Mouse (Mus musculus) adrenal gland, adult 8-10 months (tissue): ENCODE data around the gene Lca5. TPM values are rescaled to one million over a fixed set of nuclear protein-coding genes. Genes with fewer than 3 reads are reported as not detected.
A peak's percentile ranks its signal among the peaks of the same experiment; 100 is the strongest.

Experiments
- DNase-seq: peaks from one replicate; pipeline ENCODE4 v3.0.0; 2022
- total RNA-seq, 4 experiments: library from RNA; stranded (reverse); gene quantifications; 2 replicates each; pipeline ENCODE4 v1.2.4; 2022

Lca5 gene
- 10 to 100 TPM in 1 of 4 experiments, 1 to 10 TPM in 3; 4.1 to 10.7 (median 6.0) TPM for total RNA-seq

DNA sequence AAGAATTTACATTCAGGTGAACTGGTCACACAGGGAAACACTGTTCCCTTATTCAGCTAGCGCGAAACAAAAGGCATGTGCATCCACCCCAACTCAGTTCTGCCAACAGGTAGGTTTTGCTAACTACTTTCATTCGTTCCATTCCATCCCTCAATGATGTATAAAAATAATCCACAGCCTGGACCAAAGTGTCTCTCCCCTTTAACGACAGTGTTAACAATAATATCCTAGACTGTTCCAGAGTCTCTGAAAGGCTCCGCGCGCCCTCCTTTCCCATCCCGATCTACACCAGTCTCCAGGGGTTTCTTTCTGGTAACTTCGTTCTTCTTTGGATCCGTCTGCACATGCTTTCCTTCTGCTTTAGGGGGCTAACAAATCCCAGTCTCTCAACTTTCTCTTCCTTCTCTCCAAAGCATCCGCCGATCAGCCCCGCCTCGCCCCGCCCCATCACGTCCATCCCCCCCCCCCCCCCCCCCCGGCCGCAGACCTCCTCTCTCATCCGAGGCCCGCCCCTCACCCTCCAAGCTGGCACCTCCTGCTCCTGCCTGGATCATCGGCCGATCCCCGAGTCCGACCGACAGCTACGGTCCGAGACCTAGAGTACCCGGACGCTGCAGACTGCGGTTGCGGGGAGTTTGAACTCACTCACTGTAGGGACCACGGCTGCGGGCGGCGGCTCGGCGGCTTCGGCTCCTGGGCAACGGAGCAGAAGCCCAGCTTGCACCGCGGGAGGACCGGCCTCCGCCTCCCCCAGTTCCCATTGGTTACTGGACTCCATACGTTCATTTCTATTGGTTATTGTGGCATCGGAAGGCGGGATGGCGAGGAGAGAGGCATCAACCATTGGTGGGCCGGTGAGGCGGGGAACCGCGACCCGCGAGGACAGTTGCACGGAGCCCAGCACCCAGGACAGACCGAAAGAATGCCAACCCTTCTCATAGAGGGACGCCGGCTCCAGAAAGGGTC lies at the start of gene Lca5:
Gene Lca5, minus strand, starts transcription at position 736 of the 966 bp plus-strand sequence.
- DNase-seq = peak; percentile 94

DNA sequence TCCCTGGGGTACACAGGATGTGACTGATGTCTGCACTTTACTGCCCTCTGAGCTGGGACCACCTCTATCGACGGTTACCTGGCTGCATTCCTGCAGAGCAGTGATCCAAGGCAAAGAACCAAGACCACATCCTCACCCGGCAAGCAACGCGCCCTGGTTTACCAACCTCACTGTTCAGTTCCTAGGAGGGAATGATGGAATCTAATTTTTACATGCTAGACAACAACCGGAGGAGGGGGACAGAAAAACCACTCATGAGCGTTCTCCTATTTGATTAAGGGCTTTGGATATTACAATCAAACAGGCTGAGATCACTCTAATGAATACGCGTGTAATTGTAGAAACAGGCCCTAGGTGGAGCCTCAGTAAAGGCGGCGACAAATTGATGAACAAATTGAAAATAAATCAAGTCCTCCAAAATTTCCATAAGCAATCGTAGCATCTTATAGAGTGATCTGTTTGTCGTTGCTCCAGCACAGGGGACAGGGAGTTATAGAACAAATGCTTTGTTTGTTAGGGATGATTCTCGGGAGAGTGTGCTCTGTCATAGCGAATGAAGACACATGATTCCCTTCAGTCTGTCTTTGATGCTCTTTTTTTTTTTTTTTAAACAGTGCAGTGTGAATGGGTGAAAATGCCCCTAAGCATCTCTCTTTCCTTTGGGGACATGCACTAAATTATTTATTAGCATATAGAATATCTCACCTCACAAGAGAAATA lies 47.7 kb upstream of the Lca5 start:
- DNase-seq = no peak

DNA sequence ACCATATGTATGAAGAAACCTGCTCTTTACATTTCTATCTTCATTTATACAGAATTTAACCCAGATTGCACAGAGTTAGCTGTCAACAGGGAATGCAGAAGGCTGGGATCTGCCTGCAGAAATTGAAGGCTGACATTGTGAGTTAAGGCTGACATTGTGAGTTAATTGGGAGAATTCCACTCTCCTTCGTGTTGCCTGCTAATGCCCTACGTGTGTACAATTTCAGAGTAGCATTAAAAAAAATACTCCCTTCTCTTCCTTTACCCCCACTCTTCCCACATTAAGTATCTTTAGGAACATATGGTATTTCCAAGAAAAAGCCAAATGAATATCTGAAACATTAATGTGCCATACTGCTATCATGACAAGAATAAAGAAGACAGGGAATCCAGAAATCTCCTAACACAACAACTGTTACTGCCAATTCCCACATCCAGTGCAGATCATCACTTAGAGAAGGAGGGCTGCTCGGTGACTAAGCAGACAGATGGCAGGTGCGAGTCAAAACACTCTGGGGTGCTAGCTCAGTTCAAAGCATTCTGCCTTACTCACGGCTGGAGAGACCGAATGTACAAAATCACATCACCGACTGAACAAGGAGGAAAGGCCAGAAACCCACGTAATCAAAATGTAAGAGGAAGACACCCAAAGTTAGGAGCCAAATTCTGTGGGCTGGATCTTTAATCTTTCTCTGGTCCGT lies 47.0 kb upstream of the Lca5 start:
- no peak for DNase-seq

DNA sequence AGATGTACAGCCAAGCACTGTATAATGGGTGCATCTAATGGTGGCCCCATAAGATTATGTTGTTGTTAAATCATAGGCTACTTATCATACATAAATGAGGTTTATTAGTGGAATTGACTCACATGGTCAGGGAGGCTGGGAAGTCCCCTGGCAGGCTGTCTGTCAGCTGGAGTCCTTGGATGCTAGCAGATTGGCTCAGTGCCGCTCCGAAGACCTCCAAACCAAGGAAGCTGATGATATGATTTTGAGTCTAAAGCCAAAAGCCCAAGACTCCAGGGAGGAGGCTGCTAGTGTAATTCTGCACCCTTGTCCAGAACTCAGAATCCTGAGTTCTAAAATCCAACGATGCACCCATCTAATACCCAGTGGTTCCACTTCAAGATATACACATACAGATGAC lies 45.0 kb upstream of the Lca5 start:
- DNase-seq = peak; percentile 72

DNA sequence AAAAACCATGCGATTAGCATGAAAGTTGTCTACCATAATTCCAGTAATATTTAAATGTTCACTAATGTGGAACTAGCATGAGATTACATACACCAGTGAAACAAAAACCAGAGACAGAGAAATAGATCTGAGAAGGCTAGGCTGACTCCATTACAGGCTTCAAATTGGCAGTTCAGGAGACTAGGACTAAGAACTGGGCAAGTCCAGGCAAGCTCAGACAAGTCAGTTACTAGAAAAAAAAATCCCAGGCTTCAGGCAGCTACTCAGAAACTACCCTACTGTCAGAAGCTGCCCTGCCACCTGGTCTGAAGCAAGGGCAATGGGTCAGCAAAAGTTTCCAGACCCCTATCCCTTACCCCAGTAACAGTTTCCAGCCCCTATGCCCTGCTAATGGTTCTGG lies 44.4 kb upstream of the Lca5 start:
- DNase-seq = no peak

DNA sequence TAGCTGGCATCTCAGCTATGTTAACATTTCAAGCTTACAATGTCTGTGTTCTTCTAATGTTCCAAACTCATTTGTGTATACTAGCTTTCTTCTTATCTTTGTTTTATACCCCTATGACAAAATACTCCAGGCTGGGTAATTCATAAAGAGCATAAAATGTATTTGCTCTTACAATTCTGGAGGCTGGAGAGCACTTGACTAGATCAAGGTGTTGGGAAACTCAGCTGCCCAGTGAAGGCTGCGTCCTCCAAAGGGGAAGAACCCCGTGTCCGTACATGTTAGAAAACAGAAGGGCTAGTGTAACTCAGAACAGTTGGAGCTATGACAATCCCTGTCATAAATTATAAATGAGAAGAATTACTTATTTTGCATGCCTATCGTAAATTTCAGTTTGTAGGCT lies 42.5 kb upstream of the Lca5 start:
- no peak for DNase-seq

DNA sequence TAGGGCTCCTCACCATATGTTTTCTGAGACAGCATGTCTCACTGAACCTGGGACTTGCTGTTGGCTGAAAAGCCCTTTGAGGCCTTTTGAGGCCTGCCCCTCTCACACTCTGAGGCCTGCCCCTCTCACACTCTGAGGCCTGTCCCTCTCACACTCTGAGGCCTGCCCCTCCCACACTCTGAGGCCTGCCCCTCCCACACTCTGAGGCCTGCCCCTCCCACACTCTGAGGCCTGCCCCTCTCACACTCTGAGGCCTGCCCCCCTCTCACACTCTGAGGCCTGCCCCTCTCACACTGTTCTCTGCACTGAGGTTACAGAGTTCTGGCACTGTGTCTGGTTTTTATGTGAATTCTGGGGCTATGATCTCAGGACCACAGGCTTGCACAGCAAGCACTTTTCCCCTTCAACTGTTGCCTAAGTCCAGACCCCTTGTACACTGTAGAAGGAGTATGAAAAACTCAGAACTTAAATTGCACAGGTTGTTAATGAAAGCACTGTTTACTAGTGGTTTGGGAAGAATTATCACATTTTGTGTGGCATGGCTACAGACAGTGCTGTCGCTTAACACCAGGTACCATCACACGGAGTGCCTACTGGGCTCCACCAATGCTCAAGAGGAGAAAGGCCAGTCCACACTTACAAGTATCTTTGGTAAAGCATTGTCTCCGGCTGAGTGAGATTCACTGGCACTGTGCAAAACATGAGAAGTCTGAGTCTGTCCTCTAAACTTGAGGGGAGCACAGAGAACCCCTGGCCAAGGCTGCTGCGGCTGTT lies 41.4 kb upstream of the Lca5 start:
- no peak for DNase-seq

DNA sequence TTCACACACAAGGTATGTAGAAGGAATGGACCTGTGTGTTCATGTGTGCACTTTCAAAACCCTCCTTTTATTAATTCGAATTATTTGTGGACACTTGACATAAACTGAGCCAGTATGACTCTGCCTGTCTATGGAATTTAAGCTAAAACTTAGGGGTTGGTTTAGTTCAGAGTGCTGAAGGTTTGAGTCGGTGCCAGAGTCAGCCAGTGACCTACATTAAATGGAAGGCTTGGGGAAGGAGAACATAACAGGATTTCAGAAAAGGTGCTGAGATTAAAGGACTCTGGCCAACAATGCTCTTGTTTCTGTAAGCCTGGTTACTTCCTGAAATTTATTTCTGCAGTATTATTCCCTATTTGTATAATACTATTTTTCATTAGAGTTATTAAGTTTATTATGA lies 28.9 kb upstream of the Lca5 start:
- DNase-seq = no peak

DNA sequence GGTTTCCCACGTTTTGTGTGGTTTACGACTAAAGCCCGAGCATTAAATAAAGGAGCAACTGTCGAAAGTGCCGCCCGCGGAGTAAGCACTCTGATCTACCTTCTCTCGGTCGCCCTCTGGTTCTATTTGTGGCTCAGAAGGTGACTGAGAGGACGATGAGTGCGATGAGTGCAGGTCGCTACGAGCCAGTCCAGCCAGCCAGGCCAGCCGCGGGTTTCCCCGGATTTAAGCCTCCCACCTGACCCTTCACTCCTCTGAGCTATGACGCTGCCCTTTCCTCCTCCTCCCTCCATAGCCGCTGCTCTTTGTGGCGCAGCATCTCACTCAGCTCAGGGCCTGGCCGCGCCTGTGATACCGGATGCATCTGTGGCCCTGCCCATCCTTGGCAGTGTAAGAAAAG lies 6.8 kb upstream of the Lca5 start:
- peak; percentile 22 for DNase-seq

DNA sequence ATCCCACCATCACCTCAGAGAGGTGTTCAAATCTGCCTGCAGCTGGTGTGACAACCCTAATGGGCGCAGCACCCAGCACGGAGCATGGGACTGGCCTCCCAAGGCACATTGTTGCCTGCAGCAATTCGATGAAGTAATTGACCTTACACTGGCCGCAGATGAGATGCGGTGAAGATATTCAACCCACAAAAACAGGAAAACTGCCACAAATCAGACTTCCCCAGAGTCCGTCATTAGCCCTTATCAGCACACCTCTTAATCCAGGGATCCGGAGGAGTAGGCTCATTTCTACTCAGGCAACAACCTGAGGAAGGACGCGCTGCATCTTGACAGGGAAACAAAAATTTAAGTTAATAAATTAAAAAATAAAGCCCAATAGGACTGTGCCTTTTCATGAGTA lies 6.2 kb upstream of the Lca5 start:
- DNase-seq = no peak

DNA sequence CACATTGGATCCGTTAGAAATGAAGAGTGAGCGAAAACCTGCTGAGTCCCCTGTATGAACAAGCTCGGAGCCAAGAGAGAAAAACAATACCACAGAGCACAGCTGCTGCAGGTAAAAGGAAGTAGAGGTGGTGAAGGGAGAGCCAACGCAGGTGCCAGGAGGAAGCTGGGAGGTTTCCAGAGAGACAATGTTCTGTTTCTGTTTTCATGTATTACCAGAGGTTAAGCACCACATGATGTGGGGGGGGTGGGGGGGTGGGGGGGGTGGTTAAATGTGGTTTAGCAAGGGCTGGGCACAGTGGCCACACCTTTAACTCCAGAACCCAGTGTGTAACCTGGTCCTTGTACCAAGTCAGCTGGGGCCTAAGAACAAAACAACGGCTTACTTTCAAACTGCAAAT lies 3.3 kb downstream of the Lca5 start:
- no peak for DNase-seq

DNA sequence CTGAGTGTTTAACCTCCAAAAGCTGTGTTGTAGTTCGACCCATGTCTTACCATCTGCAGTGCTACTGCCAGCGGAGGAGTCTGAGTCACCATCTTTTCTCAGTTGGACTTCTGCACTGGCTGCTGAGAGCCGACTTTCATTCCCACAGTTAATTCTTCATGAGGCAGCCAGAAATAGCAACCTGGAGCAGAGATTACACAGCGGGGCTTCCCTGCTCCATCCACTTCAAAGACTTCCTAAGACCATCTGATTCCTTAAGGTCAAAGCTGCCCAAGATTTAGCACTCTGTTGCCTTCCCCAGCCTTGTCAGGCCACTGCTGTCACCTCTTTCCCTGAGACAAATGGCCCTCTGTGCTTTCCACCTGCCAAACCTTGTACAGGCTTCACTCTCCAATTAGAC lies 6.4 kb downstream of the Lca5 start:
- DNase-seq = no peak

DNA sequence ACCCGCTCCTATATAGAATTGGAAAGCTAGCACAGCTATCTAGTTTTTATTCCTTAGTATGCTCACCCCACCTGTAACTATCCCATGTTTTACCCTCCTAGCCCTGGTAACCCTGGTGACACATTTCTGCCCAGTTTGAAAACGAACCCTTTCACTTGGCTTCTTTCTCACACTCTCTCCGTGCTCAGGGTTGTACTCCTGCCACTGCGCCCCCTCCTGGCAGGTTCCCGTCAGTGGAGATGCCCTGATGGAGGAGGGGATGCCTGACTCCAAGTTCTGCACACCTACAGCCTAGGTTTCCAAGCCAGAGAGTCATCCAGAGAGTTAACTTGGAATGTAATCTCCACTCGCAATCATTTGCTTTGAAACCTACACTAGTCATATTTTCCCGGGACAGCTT lies 7.3 kb downstream of the Lca5 start:
- DNase-seq = no peak

DNA sequence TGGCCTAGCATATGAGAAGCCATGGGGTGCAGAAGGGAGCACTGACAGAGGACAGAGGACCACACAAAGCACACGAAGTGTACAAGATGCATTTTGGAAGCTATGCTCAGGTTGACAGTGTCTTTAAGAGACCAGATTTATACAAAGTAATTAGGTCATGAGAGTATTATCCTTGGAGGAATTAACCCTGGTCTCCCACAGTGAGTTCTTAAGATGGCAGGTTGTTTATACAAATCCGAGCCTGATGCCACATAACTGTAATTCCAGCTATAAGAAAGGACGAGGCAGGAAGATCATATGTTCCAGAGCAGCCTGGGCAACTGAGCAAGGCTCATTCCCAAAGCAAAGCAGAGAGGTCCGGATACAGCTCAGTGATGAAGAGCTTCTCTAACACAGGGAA lies 13.0 kb downstream of the Lca5 start:
- no peak for DNase-seq

DNA sequence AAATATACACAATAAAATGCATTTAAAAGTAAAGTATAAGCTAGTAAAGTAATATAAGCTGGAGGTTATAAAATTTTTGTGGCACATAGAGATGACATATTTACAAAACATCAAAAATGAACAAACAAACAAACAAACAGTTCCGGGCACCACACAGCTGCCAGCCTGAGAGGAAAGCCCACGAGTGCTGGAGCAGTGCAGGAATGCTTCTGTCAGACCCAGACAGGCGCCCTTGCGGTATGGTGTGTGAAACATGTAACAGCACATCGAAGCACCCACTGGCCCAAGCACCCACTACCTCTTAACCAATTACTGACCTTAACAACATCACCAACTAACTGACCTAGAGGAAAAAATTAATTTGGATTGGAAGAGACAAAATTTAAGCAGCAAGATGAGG lies 22.0 kb downstream of the Lca5 start:
- no peak for DNase-seq

DNA sequence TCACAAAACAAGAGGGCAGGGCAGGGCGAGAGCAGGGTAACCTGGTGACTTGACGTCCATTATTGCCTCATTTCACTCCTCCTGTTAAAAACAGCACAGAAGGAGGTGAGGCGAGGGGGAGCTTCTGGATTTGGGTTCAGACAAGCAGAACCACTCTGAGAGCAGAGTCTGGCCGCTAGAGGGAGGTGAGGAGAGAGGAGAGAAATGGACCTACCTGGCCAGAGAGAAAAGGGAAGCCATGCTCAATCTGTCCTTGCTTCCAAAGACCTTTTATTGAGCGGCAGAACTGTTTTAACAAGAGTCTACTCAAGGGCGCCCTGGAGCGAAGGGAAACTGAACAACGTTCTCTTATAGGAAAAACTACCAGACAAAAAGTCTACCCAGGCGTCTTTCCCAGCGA lies 27.9 kb downstream of the Lca5 start:
- DNase-seq = peak; percentile 5

DNA sequence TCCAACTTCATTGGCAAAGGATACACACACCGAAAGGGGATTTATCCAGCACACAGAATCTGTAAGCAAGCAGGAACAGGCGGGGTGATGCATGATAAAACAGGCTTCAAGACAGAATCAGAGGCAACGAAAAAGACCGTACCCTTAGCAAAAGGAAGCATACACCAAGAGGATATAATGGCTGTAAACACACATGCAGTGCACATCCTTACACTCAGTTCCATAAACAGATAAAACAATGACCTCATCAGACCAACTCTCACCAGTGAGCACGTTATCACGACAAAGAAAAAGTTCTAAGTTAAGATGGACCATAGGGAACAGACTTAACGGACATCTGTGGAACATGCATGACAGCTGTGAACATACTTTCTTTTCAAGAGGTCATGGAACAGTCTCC lies 35.8 kb downstream of the Lca5 start:
- DNase-seq = no peak

DNA sequence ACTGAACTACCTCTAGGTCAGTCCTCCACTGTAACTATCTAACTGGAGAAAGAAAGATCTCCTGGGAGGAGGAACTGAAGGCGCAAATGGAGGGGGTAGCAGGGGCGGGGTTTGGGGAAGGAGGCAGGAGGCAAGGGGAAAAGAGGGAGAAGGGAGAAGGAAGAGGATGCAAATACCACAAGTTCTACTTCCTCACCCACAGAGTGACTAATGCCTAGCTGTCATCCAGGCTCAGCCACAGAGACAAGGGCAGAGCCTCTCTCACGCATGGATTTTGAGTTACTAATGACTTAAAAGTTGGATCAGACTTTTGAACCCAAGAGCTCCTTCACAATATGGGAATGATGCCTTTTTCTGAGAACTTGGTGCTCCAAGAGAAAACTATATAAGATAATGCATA lies 40.1 kb downstream of the Lca5 start:
- no peak for DNase-seq

DNA sequence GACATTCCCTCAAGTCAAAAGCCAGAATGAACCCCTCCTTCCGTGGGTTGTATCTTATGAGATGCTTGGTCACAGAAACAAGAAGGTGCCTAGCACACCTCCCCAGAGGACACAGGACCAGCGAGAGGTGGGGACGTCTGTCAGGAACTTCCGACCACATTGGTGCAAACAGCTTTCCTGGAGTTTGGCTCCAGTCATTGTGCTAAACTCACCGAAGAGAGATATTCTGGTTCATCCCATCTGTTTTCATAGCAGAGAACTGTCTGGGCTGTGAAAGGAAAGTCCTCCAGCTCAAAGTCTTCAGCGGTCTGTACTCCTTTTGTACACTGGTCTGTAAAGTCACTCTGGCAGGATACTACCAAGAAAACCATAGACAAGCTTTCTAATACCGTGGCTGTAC lies 41.5 kb downstream of the Lca5 start:
- DNase-seq = no peak

DNA sequence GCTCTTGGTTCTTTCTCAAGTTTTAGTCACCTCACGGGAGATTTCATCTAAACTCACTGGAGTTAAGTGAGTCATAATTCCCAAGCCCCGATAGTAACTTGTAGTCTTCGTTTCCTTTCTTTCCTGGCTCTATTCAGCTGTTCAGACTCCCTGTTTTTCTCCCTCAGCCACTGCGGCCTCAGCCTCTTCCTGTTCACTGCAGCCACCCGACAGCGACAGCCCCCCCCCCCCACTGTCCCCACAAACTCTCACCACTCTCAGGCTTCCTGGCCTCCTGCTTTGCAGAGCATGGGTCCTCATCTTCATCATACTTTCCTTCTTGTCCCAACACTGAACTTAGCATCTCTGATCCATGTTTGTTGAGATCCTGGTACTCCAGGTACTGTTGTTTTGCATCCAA lies 42.7 kb downstream of the Lca5 start:
- no peak for DNase-seq

DNA sequence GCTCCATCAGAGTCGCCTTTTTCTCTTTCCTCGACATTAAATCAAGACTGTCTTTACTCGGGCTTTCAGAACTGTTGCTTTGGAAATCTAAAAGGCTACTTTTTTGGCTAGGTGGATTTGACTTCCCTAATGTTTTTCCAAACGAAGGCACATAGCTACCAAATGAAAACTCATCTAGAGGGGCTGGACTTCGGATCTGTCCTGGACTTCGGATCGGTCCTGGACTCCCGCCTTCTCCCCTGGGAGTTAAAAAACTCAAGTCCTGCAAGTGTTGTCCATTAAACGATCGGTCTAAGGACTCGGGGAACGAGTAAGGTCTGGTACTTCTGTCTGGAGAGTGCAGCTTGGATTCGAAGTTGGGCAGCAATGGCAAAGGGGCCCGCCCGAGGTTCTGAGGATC lies 45.5 kb downstream of the Lca5 start:
- no peak for DNase-seq

DNA sequence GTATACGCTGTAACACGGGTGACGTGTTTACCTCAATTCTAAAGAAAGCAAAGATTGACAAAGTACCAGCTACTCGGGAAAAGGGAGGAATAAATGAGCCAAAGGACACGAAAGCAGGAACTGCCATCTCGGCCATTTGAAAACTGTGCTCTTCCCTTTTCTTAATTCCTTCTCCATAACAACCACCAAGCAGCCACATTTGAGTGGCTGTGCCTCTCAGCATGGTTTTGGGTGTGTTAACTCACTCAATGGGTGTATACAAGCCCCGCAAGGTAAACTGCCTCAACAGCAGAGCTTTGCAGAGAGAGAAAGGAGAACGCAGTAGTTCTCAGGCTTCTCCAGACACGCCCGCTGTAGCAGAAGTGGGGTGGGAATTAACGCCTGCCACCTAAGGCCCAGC lies 48.9 kb downstream of the Lca5 start:
- no peak for DNase-seq

DNA sequence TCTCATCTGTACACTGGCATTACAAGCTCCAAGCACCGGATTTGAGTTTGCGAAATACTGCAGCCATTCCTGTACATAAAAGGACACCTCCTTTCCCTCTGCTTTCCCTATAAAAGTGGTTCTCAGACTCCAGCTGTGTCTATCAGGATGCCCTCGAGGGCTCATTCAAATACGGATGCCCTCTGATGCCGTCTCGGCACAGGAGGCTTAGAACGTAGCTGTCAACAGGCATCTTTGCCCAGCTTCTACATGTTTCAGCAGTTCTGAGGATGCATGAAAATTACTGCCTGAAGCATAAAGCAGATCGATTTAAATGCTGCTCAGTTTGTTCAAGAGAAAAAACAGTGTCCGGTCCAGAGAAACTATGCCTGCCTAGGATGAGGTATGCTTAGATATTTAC lies 51.4 kb downstream of the Lca5 start:
- no peak for DNase-seq
